Mouse (Mus musculus): ENCODE measurements around the gene Gm12355.

Gm12355 gene

GRCm38 (mm10) chr11:98582030-98582388 lies 43.5 kb downstream of the Gm12355 start:
- DNase-seq (ENCODE audit: low read depth, low spot score), result no peak

- no peak for DNase-seq (ENCODE audit: low read depth, low spot score)
Measured at GRCm38 (mm10) chr11:98581286-98582029, 44.0 kb downstream of the Gm12355 start.

DNA sequence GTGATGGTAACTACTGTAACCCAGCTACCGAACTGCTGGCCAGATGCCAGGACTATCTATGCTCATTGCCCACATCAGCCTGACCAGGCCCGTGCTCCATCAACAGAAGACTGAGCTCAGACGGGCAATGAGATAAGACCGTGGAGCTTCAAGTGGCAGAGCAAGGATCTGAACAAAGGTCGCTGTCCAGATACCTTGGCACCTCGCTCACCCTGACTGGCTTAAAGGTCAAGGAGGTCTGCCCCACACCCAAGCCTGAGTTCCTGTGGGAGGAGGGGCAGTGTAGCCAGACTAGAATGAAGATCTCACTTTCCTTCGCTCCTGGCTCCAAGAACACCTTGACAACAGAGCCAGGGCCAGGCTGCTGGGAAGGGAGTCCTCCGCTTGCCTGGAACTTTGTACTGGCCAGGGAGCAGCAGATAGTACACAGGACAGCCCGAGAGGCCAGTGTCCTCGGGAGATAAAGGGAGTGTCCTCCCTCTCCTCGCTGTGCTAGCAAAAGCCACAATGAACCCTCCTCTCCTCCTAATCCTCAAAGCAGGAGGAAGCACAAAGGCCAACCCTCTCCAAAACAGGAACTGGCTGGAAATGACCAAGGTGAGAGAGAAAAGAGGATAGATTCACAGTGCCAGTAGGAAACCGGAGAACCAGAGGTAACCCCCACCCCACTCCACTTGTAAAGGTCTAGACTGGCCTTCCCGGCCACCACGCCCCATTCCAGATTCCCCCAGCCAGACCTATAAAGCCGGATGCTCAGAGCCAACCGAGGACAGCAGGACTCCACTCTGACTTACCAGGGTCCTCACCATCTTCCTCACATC lies 45.0 kb downstream of the Gm12355 start:
- DNase-seq (ENCODE audit: low read depth, low spot score), result no peak

GRCm38 (mm10) chr11:98577776-98578175 lies 47.7 kb downstream of the Gm12355 start:
- no peak for DNase-seq (ENCODE audit: low read depth, low spot score)

Measured in brain, adult 2 months (tissue).